16 mouse cellular contexts compared by ENCODE assay signal in genomic region chr8:35293437-35294126, GRCm38 (mm10).
DNase-seq lines count a peak whose midpoint lies in the region; ATAC-seq and TF ChIP-seq lines count a peak whose summit lies in the region.
"Had no signal": no experiment of that assay in that cellular context is flagged by ENCODE, and none has a peak within 500 bp of the region (broad histone marks: within the 10 kb centered on the region; RNA-seq: fewer than 3 reads in every experiment).

No protein-coding gene starts in this region.

- DNase-seq in hindbrain, embryonic 14.5 days (ENCODE audit: low spot score) = no peak
- no peak for DNase-seq in hindbrain, embryonic 10.5 days (ENCODE audit: low spot score)
- DNase-seq in lung, postnatal 4 days = no peak
- peak; percentile 56 for DNase-seq in stomach, postnatal 0 days (ENCODE audit: low spot score)
- no peak for DNase-seq in right cerebral cortex, adult 18-20 months
- DNase-seq in spleen, postnatal 14 days (ENCODE audit: low spot score in 2 of 2) = no peak
- DNase-seq: adrenal gland, adult 8-10 months; cerebellum, adult 9-10 months; gastrocnemius, adult 2 months; heart, adult 18-20 months; layer of hippocampus, adult 9-11 months; thymus, postnatal 25 days had no signal

- TF ChIP-seq CTCF in intestine, postnatal 0 days (IDR thresholded peaks at IDR 0.05; ENCODE audit: low read depth) = no peak
- no peak for TF ChIP-seq CTCF in stomach, postnatal 0 days (IDR thresholded peaks at IDR 0.05; ENCODE audit: low read depth)

- no peaks in the 10 kb centered on the region for H3K4me1 ChIP-seq in hindbrain, embryonic 14.5 days (replicated peaks; ENCODE audit: control insufficient read depth, insufficient read depth, low read length)
- H3K4me1 ChIP-seq in hindbrain, embryonic 10.5 days (replicated peaks) = peaks cover 7% of the 10 kb centered on the region; the same call in 1 of the 2 replicates
- H3K4me1 ChIP-seq in lung, embryonic 16.5 days (replicated peaks; ENCODE audit: control insufficient read depth, insufficient read depth, low read length) = peaks cover 8% of the 10 kb centered on the region
- peaks cover 3% of the 10 kb centered on the region; the same call in 1 of the 2 replicates for H3K4me1 ChIP-seq in intestine, postnatal 0 days (replicated peaks; ENCODE audit: control insufficient read depth, insufficient read depth, low read length)
- H3K4me1 ChIP-seq in stomach, postnatal 0 days (replicated peaks; ENCODE audit: control insufficient read depth, insufficient read depth) = no peaks in the 10 kb centered on the region; the same call in 1 of the 2 replicates
- H3K4me1 ChIP-seq: embryonic facial prominence, embryonic 15.5 days had no signal

- TF ChIP-seq EP300 in stomach, postnatal 0 days (optimal IDR thresholded peaks at IDR 0.05) = no peak

- no peak overlapping the region for H3K4me2 ChIP-seq in hindbrain, embryonic 14.5 days (replicated peaks)
- no peak overlapping the region for H3K4me2 ChIP-seq in lung, embryonic 16.5 days (ENCODE audit: low read depth, low read length)
- 0 out of 2 replicates have a peak overlapping the region, but pooled peaks have one; percentile 2 for H3K4me2 ChIP-seq in intestine, postnatal 0 days (replicated peaks; ENCODE audit: low read depth)
- H3K4me2 ChIP-seq in stomach, postnatal 0 days (replicated peaks; ENCODE audit: low read depth) = no peak overlapping the region
- H3K4me2 ChIP-seq: embryonic facial prominence, embryonic 15.5 days had no signal

- 64% methylated on average over 14 of the region's 14 CpGs for whole genome bisulfite sequencing in hindbrain, embryonic 14.5 days
- 80% methylated on average over 14 of the region's 14 CpGs for WGBS in hindbrain, embryonic 10.5 days
- WGBS in lung, embryonic 16.5 days = 21% methylated on average over 14 of the region's 14 CpGs
- WGBS in intestine, postnatal 0 days = 21% methylated on average over 14 of the region's 14 CpGs
- WGBS in stomach, postnatal 0 days = 23% methylated on average over 14 of the region's 14 CpGs

- no peak overlapping the region for H3K27ac ChIP-seq in hindbrain, embryonic 14.5 days
- no peak overlapping the region for H3K27ac ChIP-seq in hindbrain, embryonic 10.5 days
- no peak overlapping the region for H3K27ac ChIP-seq in lung, embryonic 16.5 days (ENCODE audit: low read length)
- no peak overlapping the region for H3K27ac ChIP-seq in intestine, postnatal 0 days (ENCODE audit: low read depth, low read length)
- peak overlapping the region; percentile 53 for H3K27ac ChIP-seq in stomach, postnatal 0 days (replicated peaks)
- H3K27ac ChIP-seq: embryonic facial prominence, embryonic 15.5 days; gastrocnemius, adult 2 months had no signal

- ATAC-seq in hindbrain, embryonic 14.5 days (ENCODE audit: low FRiP score) = peak; percentile 31; the same call in 1 of the 2 replicates
- peak; percentile 63 for ATAC-seq in lung, embryonic 16.5 days (ENCODE audit: low read depth)
- peak; percentile 60 for ATAC-seq in intestine, postnatal 0 days
- ATAC-seq in stomach, postnatal 0 days (ENCODE audit: low FRiP score, low TSS enrichment) = peak; percentile 91
- ATAC-seq: forebrain, embryonic 14.5 days had no signal

- H3K27me3 ChIP-seq in hindbrain, embryonic 14.5 days (ENCODE audit: control insufficient read depth, insufficient read depth, low read length) = no peaks in the 10 kb centered on the region
- H3K27me3 ChIP-seq in hindbrain, embryonic 10.5 days (ENCODE audit: insufficient read depth, poor library complexity, severe bottlenecking) = no peaks in the 10 kb centered on the region
- H3K27me3 ChIP-seq in lung, embryonic 16.5 days (ENCODE audit: control insufficient read depth, insufficient read depth, low read depth, low read length) = no peaks in the 10 kb centered on the region
- no peaks in the 10 kb centered on the region for H3K27me3 ChIP-seq in intestine, postnatal 0 days (replicated peaks; ENCODE audit: control insufficient read depth, insufficient read depth, low read length)
- H3K27me3 ChIP-seq in stomach, postnatal 0 days (ENCODE audit: control insufficient read depth, insufficient read depth, low read length) = no peaks in the 10 kb centered on the region
- H3K27me3 ChIP-seq: embryonic facial prominence, embryonic 15.5 days had no signal

- H3K36me3 ChIP-seq in hindbrain, embryonic 14.5 days (replicated peaks; ENCODE audit: control insufficient read depth, insufficient read depth) = no peaks in the 10 kb centered on the region
- no peaks in the 10 kb centered on the region for H3K36me3 ChIP-seq in hindbrain, embryonic 10.5 days
- H3K36me3 ChIP-seq in lung, embryonic 16.5 days (ENCODE audit: control insufficient read depth, insufficient read depth, low read length) = no peaks in the 10 kb centered on the region
- H3K36me3 ChIP-seq in intestine, postnatal 0 days (ENCODE audit: control insufficient read depth, insufficient read depth) = no peaks in the 10 kb centered on the region
- no peaks in the 10 kb centered on the region for H3K36me3 ChIP-seq in stomach, postnatal 0 days (ENCODE audit: control insufficient read depth, insufficient read depth, low read length)
- H3K36me3 ChIP-seq: embryonic facial prominence, embryonic 15.5 days had no signal

- H3K4me3 ChIP-seq in hindbrain, embryonic 14.5 days (replicated peaks; ENCODE audit: low read length) = no peak overlapping the region
- no peak overlapping the region for H3K4me3 ChIP-seq in hindbrain, embryonic 10.5 days
- H3K4me3 ChIP-seq in lung, embryonic 16.5 days (ENCODE audit: low read length) = no peak overlapping the region
- H3K4me3 ChIP-seq in intestine, postnatal 0 days (ENCODE audit: low read depth, low read length) = no peak overlapping the region
- H3K4me3 ChIP-seq in stomach, postnatal 0 days (ENCODE audit: low read depth, low read length) = no peak overlapping the region
- H3K4me3 ChIP-seq: embryonic facial prominence, embryonic 15.5 days; gastrocnemius, adult 2 months had no signal

- no peak overlapping the region for H3K9ac ChIP-seq in hindbrain, embryonic 14.5 days
- H3K9ac ChIP-seq in lung, embryonic 16.5 days (ENCODE audit: low read length) = no peak overlapping the region
- no peak overlapping the region for H3K9ac ChIP-seq in intestine, postnatal 0 days (ENCODE audit: low read depth, low read length)
- H3K9ac ChIP-seq in stomach, postnatal 0 days (ENCODE audit: low read length) = no peak overlapping the region
- H3K9ac ChIP-seq: embryonic facial prominence, embryonic 15.5 days had no signal

- H3K9me3 ChIP-seq in hindbrain, embryonic 14.5 days (ENCODE audit: control insufficient read depth, low read length) = no peaks in the 10 kb centered on the region
- peaks cover 6% of the 10 kb centered on the region; the same call in 1 of the 2 replicates for H3K9me3 ChIP-seq in hindbrain, embryonic 10.5 days
- 0 out of 2 replicates have a peak, but pooled peaks cover 2% of the 10 kb centered on the region for H3K9me3 ChIP-seq in lung, embryonic 16.5 days (ENCODE audit: control insufficient read depth, low read length)
- H3K9me3 ChIP-seq in intestine, postnatal 0 days (ENCODE audit: control insufficient read depth) = 0 out of 2 replicates have a peak, but pooled peaks cover 4% of the 10 kb centered on the region
- no peaks in the 10 kb centered on the region for H3K9me3 ChIP-seq in stomach, postnatal 0 days (ENCODE audit: control insufficient read depth, low read length)
- H3K9me3 ChIP-seq: embryonic facial prominence, embryonic 15.5 days had no signal

Comparison
In these comparisons a context has a peak if more than half of its experiments do, and no peak if none do; other contexts are left out.
1. ATAC-seq: peak in every context shown above with its lines; median percentile 91 in stomach, postnatal 0 days; 63 in lung, embryonic 16.5 days; 60 in intestine, postnatal 0 days; 31 in hindbrain, embryonic 14.5 days.